Mouse (Mus musculus) ES-Bruce4 (cell line): ENCODE measurements around the gene Plpp7. TPM values are rescaled to one million over a fixed set of nuclear protein-coding genes. Genes with fewer than 3 reads are reported as not detected.

Experiments
- H3K27ac ChIP-seq: 2 replicates; pipeline ENCODE4 v1.5.1; 2012; ENCODE audit warnings: low read length, inconsistent platforms; ENCODE audit not compliant: insufficient read depth
- H3K27me3 ChIP-seq: 2 replicates; pipeline ENCODE4 v1.6.1; 2012; ENCODE audit warnings: mild to moderate bottlenecking, low read length, inconsistent platforms; ENCODE audit not compliant: control insufficient read depth, poor library complexity, insufficient read depth, severe bottlenecking
- H3K36me3 ChIP-seq: 2 replicates; pipeline ENCODE4 v1.6.1; 2012; ENCODE audit warnings: inconsistent platforms, mild to moderate bottlenecking, low read length, moderate library complexity; ENCODE audit not compliant: control insufficient read depth, poor library complexity, insufficient read depth, severe bottlenecking
- H3K4me1 ChIP-seq: one replicate; pipeline ENCODE4 v1.8.1; 2011; ENCODE audit warnings: low read length; ENCODE audit not compliant: control insufficient read depth, insufficient read depth
- H3K4me3 ChIP-seq: 2 replicates; pipeline ENCODE4 v1.5.1; 2011; ENCODE audit warnings: low read depth, mild to moderate bottlenecking, low read length
- H3K9ac ChIP-seq: 2 replicates; pipeline ENCODE4 v1.6.1; 2012; ENCODE audit warnings: low read depth, mild to moderate bottlenecking, inconsistent platforms; ENCODE audit not compliant: poor library complexity, severe bottlenecking
- H3K9me3 ChIP-seq: replicated peaks from 2 replicates; pipeline ENCODE4 v1.6.1; 2012; ENCODE audit warnings: mild to moderate bottlenecking, low read length, inconsistent platforms; ENCODE audit not compliant: control insufficient read depth, poor library complexity, insufficient read depth, severe bottlenecking
- CTCF ChIP-seq: IDR thresholded peaks from one replicate; pipeline ENCODE4 v1.8.1; 2011; ENCODE audit warnings: low read depth, low read length
- EP300 ChIP-seq: IDR thresholded peaks from 2 replicates; pipeline ENCODE4 v1.6.1; 2011; ENCODE audit warnings: low read depth, low read length; ENCODE audit not compliant: insufficient read depth
- POLR2A ChIP-seq: IDR thresholded peaks from one replicate; pipeline ENCODE4 v1.8.1; 2011; ENCODE audit warnings: low read length; ENCODE audit not compliant: insufficient read depth
- polyA plus RNA-seq: library from polyadenylated mRNA; stranded (reverse); fragments of >200 nt; gene quantifications from 2 replicates; pipeline ENCODE4 v1.2.4, GENCODE M21; 2011; ENCODE audit warnings: low read depth; ENCODE audit not compliant: missing spikeins, insufficient read depth, insufficient read length

The Plpp7 gene
- polyA plus RNA-seq, 1 experiment, result 1.2 TPM

- 0 out of 2 replicates have a peak overlapping the region, but pooled peaks have one; percentile 11 for H3K4me3 ChIP-seq
- no peaks in the 10 kb centered on the region for H3K27me3 ChIP-seq
- no peak overlapping the region for H3K27ac ChIP-seq
- H3K36me3 ChIP-seq, result no peaks in the 10 kb centered on the region
- no peaks in the 10 kb centered on the region for H3K9me3 ChIP-seq
- peak overlapping the region; percentile 100 for H3K9ac ChIP-seq
- peaks cover 9% of the 10 kb centered on the region for H3K4me1 ChIP-seq
- no peak for TF ChIP-seq POLR2A
- no peak for TF ChIP-seq EP300
- no peak for TF ChIP-seq CTCF
These were observed 59.1 kb downstream of the Plpp7 start for GRCm38 (mm10) chr2:32154334-32154997.

- Histone ChIP-seq H3K27me3 (no peaks in the 10 kb centered on the region), H3K9me3 (no peaks in the 10 kb centered on the region), H3K9ac (0 out of 2 replicates have a peak overlapping the region, but pooled peaks have one; percentile 100), H3K27ac (no peak overlapping the region), H3K4me1 (peaks cover 9% of the 10 kb centered on the region), H3K36me3 (no peaks in the 10 kb centered on the region), H3K4me3 (no peak overlapping the region)
- no peak for TF ChIP-seq CTCF
- TF ChIP-seq EP300, result no peak
- TF ChIP-seq POLR2A, result no peak
These were observed 59.7 kb downstream of the Plpp7 start for GRCm38 (mm10) chr2:32154998-32155541.

GRCm38 (mm10) chr2:32155614-32156013 is 60.3 kb downstream of the Plpp7 start:
- Histone ChIP-seq H3K4me1 (peaks cover 14% of the 10 kb centered on the region), H3K9ac (no peak overlapping the region), H3K4me3 (no peak overlapping the region), H3K27ac (no peak overlapping the region), H3K27me3 (no peaks in the 10 kb centered on the region), H3K9me3 (no peaks in the 10 kb centered on the region), H3K36me3 (no peaks in the 10 kb centered on the region)
- TF ChIP-seq POLR2A (no peak), CTCF (no peak), EP300 (no peak)

- Histone ChIP-seq H3K27me3 (no peaks in the 10 kb centered on the region), H3K4me3 (peak overlapping the region; percentile 10), H3K4me1 (peaks cover 15% of the 10 kb centered on the region), H3K9me3 (no peaks in the 10 kb centered on the region), H3K36me3 (no peaks in the 10 kb centered on the region), H3K27ac (peak overlapping the region; percentile 49), H3K9ac (no peak overlapping the region)
- no peak for TF ChIP-seq CTCF
- TF ChIP-seq EP300, result no peak
- TF ChIP-seq POLR2A, result no peak
These were observed 61.3 kb downstream of the Plpp7 start for GRCm38 (mm10) chr2:32156645-32157044.

GRCm38 (mm10) chr2:32157328-32157727 is 62.0 kb downstream of the Plpp7 start:
- no peaks in the 10 kb centered on the region for H3K27me3 ChIP-seq
- peaks cover 15% of the 10 kb centered on the region for H3K4me1 ChIP-seq
- no peak overlapping the region for H3K4me3 ChIP-seq
- H3K36me3 ChIP-seq, result no peaks in the 10 kb centered on the region
- H3K9me3 ChIP-seq, result no peaks in the 10 kb centered on the region
- peak overlapping the region; percentile 18; the same call in 1 of the 2 replicates for H3K9ac ChIP-seq
- peak overlapping the region; percentile 49 for H3K27ac ChIP-seq
- TF ChIP-seq POLR2A (no peak), EP300 (peak; percentile 51; the same call in 1 of the 2 replicates), CTCF (no peak)
